Mouse (Mus musculus) G1E (cell line): ENCODE results near the gene Tctex1d2.

Source experiments
- CTCF ChIP-seq: IDR thresholded peaks from 2 replicates; pipeline ENCODE4 v1.5.1; 2012; ENCODE audit warnings: low read depth, low read length, inconsistent platforms, mixed read lengths
- GATA1 ChIP-seq: IDR thresholded peaks from 2 replicates; pipeline ENCODE4 v1.6.1; 2012; ENCODE audit warnings: borderline replicate concordance, low read length, inconsistent platforms, mixed read lengths
- GATA2 ChIP-seq: IDR thresholded peaks from 2 replicates; pipeline ENCODE4 v1.6.1; 2012; ENCODE audit warnings: low read depth, low read length, inconsistent platforms, borderline replicate concordance
- TAL1 ChIP-seq: conservative IDR thresholded peaks from 2 replicates; pipeline ENCODE4 v1.6.1; 2012; ENCODE audit warnings: low read depth, low read length, inconsistent platforms, mixed read lengths

GRCm38 (mm10) chr16:32430474-32431046, 11.1 kb downstream of the Tctex1d2 start, which contains the start of gene Pcyt1a:
- TF ChIP-seq TAL1, result no peak
- TF ChIP-seq CTCF, result no peak
- TF ChIP-seq GATA1, result no peak
- no peak for TF ChIP-seq GATA2
